Mouse (Mus musculus) hindbrain, postnatal 0 days (tissue): Measurements from ENCODE around the gene Nnmt. TPM values are rescaled to one million over a fixed set of nuclear protein-coding genes. Genes with fewer than 3 reads are reported as not detected.

Source experiments
- ATAC-seq: fragments of 200-750 bp; cut with Nextera tagmentation; 2 replicates; pipeline ENCODE4 v1.8.0; 2017; ENCODE audit warnings: mild to moderate bottlenecking, moderate TSS enrichment, moderate library complexity
- DNase-seq: peaks from one replicate; pipeline ENCODE4 v3.0.0-alpha.2; 2015; ENCODE audit warnings: low spot score
- H3K27ac ChIP-seq: fragments of 300-500 bp; sonication (generic); 2 replicates; pipeline ENCODE4 v1.5.1; 2014; ENCODE audit warnings: mild to moderate bottlenecking
- H3K27me3 ChIP-seq: fragments of 300-500 bp; sonication (generic); 2 replicates; pipeline ENCODE4 v1.6.1; 2014; ENCODE audit warnings: low read length, mixed read lengths; ENCODE audit not compliant: insufficient read depth
- H3K36me3 ChIP-seq: fragments of 300-500 bp; sonication (generic); 2 replicates; pipeline ENCODE4 v1.6.1; 2014; ENCODE audit warnings: low read length, mixed read lengths; ENCODE audit not compliant: insufficient read depth
- H3K4me1 ChIP-seq: fragments of 300-500 bp; sonication (generic); 2 replicates; pipeline ENCODE4 v1.6.1; 2014; ENCODE audit warnings: antibody characterized with exemption, low read length, mixed read lengths; ENCODE audit not compliant: insufficient read depth
- H3K4me2 ChIP-seq: fragments of 300-500 bp; sonication (generic); 2 replicates; pipeline ENCODE4 v1.6.1; 2014; ENCODE audit warnings: low read depth, mild to moderate bottlenecking, low read length, moderate library complexity, mixed read lengths
- H3K4me3 ChIP-seq: fragments of 300-500 bp; sonication (generic); 2 replicates; pipeline ENCODE4 v1.5.1; 2014; ENCODE audit warnings: low read length
- H3K9ac ChIP-seq: fragments of 300-500 bp; sonication (generic); replicated peaks from 2 replicates; pipeline ENCODE4 v1.6.1; 2014; ENCODE audit warnings: mild to moderate bottlenecking, low read length, moderate library complexity, mixed read lengths
- H3K9me3 ChIP-seq: fragments of 300-500 bp; sonication (generic); 2 replicates; pipeline ENCODE4 v1.6.1; 2016; ENCODE audit warnings: low read length, mixed read lengths
- CTCF ChIP-seq: IDR thresholded peaks from 2 replicates; pipeline ENCODE4 v1.5.1; 2016; ENCODE audit warnings: antibody characterized with exemption, control low read depth, low read depth
- WGBS: fragments of 180-500 bp; shearing (Covaris S2); extraction: QIAGEN DNeasy Blood & Tissue Kit; methylation state at CpG from one replicate; pipeline ENCODE4 v1.1.7; 2014; 5-methylcytosine and 5-hydroxymethylcytosine counted together
- polyA plus RNA-seq: library from polyadenylated mRNA; unstranded; fragments of >200 nt; fragmentation: Nextera tagmentation; extraction: Ambion mirVana; gene quantifications from 2 replicates; pipeline ENCODE4 v1.2.1, GENCODE M21; 2015
- total RNA-seq: library from RNA; depleted of rRNA; stranded (reverse); fragments of >200 nt; gene quantifications from 2 replicates; pipeline ENCODE4 v1.2.3, GENCODE M21; 2014

Gene Nnmt
- total and polyA plus RNA-seq, 2 experiments from 2014 or later = 2.2 TPM; not detected in 1

DNA sequence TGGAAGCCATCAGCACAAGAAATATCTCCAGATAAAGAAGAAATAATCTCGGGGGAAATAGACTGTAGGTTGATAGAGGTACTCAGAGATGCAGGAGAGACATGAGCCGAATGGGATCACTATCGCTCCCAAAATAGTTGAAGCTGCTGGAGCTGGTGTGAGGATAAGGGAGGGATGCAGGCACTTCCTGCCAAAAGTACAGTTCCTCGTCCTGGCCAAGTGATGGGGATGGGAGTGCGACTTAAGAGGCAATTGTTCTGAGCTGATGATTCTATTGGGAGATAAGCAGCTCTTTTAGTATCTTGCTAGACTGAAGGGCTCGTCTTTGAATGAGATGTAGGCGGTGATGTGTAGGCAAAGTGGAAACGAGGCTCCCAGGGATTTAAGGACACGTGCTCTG is 4.1 kb downstream of the Nnmt start:
- 78% methylated on average over 9 of the region's 9 CpGs for WGBS

DNA sequence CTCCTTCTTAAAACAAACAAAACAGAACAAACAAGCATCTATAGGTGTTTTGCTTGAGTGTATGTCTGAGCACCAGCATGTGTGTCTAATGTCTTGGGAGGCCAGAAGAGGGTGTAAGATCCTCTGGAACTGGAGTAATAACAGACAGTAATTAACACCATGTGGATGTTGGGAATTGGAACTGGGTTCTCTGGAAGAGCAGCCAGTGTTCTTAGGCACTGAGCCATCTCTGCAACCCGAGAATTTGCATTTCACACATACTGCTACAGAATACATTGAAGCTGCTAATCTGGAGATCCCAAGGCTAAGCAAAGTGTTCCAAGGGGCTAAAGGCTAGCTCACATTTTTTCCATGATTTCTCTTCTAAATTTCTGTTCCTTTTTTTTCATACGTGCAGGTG is 4.9 kb downstream of the Nnmt start:
- Histone ChIP-seq H3K4me3 (no peak overlapping the region), H3K9me3 (no peaks in the 10 kb centered on the region), H3K4me2 (no peak overlapping the region), H3K4me1 (no peaks in the 10 kb centered on the region), H3K36me3 (no peaks in the 10 kb centered on the region), H3K27ac (no peak overlapping the region), H3K9ac (no peak overlapping the region), H3K27me3 (no peaks in the 10 kb centered on the region)
- ATAC-seq (no peak), DNase-seq (no peak)
- 46% methylated on average over 2 of the region's 2 CpGs for WGBS
- no peak for TF ChIP-seq CTCF

More for the DNA sequence above, 4.1 kb downstream of the Nnmt start:
- Histone ChIP-seq H3K36me3 (no peaks in the 10 kb centered on the region), H3K4me3 (no peak overlapping the region), H3K27ac (no peak overlapping the region), H3K4me2 (no peak overlapping the region), H3K9ac (no peak overlapping the region), H3K27me3 (no peaks in the 10 kb centered on the region), H3K9me3 (no peaks in the 10 kb centered on the region), H3K4me1 (no peaks in the 10 kb centered on the region)
- no peak for ATAC-seq
- no peak for TF ChIP-seq CTCF
- DNase-seq = no peak

DNA sequence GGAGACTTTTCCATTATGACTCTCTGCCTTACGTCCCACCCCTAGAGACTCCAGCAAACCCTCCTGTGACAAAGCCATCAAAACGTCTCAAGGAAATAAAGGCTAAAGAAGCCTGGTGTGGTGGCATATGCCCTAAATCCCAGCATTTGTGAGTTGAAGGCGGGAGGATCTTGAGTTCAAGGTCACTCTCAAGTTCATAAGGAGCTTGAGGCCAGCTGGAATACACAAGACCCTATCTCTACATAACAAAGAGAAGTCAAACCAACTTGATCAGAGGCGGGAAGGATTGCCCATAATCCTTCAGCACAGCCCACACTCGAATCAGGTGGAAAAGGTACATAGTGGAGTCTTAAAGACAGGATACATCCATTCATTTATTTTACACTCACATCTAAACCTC is 7.5 kb downstream of the Nnmt start:
- no peak for TF ChIP-seq CTCF
- DNase-seq (no peak), ATAC-seq (no peak)
- 81% methylated on average over 5 of the region's 5 CpGs for WGBS
- Histone ChIP-seq H3K9ac (no peak overlapping the region), H3K4me2 (no peak overlapping the region), H3K4me3 (no peak overlapping the region), H3K36me3 (no peaks in the 10 kb centered on the region), H3K4me1 (no peaks in the 10 kb centered on the region), H3K9me3 (no peaks in the 10 kb centered on the region), H3K27ac (no peak overlapping the region), H3K27me3 (no peaks in the 10 kb centered on the region)

DNA sequence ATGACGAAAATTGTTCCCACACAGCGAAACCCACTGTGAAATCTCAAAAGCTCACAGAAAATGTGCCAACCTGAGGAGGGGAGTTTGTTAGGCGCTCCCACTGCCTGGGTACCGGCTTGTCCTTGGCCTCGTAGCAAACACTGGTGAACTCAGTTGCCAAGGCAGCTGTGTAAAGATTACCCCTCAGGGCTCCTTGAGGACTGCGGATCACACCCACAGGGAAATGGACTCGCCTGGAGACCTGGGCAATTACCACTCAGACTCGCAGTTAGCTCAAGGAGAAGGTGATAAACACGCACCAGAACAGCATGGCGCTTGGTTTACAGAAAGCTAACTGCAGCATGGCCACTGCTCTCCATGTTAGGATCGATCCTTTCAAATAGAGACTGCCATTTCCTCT is 8.0 kb downstream of the Nnmt start:
- ATAC-seq (no peak), DNase-seq (no peak)
- H3K4me1 ChIP-seq = no peaks in the 10 kb centered on the region
- H3K27ac ChIP-seq = no peak overlapping the region
- H3K36me3 ChIP-seq = no peaks in the 10 kb centered on the region
- H3K27me3 ChIP-seq = no peaks in the 10 kb centered on the region
- no peak overlapping the region for H3K4me3 ChIP-seq
- 63% methylated on average over 11 of the region's 11 CpGs for WGBS
- no peak overlapping the region for H3K4me2 ChIP-seq
- no peak overlapping the region for H3K9ac ChIP-seq
- no peak for TF ChIP-seq CTCF
- H3K9me3 ChIP-seq = no peaks in the 10 kb centered on the region

DNA sequence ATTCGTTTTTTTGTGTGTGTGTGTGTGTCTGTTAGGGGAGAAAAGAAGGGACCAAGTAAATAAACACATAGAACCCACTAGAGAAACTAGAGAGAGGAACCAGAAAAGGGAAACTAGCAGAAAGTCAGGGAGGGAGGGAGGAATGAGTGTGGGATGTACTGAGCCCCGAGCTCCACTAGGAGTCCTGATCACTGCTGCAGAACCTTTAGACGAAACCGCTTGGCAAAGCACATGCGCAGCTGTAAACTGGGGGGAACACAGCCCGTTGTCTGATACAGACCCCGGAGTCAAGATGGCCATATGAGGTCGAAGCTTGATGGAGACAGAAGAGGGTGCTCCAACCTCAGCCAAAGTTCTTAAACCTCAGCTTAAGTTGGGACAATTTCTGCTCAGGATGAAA is 11.0 kb downstream of the Nnmt start:
- Histone ChIP-seq H3K9me3 (no peaks in the 10 kb centered on the region), H3K4me2 (no peak overlapping the region), H3K4me1 (no peaks in the 10 kb centered on the region), H3K9ac (no peak overlapping the region), H3K27me3 (no peaks in the 10 kb centered on the region), H3K36me3 (no peaks in the 10 kb centered on the region), H3K4me3 (no peak overlapping the region), H3K27ac (no peak overlapping the region)
- DNase-seq = no peak
- TF ChIP-seq CTCF = peak; percentile 42
- ATAC-seq = no peak
- WGBS = 65% methylated on average over 8 of the region's 8 CpGs

DNA sequence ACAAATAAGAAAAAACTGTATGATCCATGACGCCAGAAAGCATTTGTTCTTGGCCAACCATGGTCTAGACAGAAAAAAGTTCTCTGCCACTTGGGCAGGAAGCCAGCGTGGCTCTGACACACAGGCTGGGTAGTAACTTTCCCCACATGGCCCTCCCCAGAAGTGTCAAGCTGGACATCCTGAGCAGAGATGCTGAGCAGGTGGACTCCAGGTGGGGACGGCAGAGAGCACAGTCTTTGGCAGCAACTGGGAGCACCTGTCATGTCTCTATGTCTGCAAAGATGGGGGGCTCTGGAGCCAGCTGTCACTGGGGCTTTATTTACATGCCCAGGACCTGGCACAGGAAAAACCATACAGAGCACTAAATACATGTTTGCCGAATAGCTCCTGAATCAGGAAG is 14.3 kb downstream of the Nnmt start:
- WGBS = 73% methylated on average over 4 of the region's 4 CpGs
- Histone ChIP-seq H3K9ac (no peak overlapping the region), H3K4me2 (no peak overlapping the region), H3K4me3 (no peak overlapping the region), H3K9me3 (no peaks in the 10 kb centered on the region), H3K36me3 (no peaks in the 10 kb centered on the region), H3K27ac (no peak overlapping the region), H3K4me1 (no peaks in the 10 kb centered on the region), H3K27me3 (no peaks in the 10 kb centered on the region)
- no peak for TF ChIP-seq CTCF
- ATAC-seq = no peak; the same call in 1 of the 2 replicates
- DNase-seq = no peak

DNA sequence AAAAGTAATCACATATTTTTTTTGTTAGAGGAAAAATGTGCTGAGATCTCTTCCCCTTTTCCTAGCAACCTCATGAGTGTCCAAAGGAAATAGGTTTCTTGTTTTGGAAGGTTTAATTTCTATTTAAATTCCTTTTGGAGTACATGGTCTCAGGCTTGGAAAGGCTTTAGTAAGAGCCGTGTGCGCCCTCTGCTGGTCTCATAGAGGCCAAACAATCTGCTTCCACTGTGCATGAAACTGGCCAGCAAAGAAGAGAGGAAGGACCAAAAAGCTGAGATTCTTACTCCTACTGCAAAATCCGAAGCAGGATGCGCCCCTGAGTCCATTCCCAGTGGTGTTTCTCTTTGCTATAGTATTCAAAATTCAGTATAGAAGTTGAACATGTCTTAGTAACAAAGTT is 18.6 kb downstream of the Nnmt start:
- Histone ChIP-seq H3K4me3 (no peak overlapping the region), H3K36me3 (no peaks in the 10 kb centered on the region), H3K27ac (no peak overlapping the region), H3K27me3 (no peaks in the 10 kb centered on the region), H3K4me1 (no peaks in the 10 kb centered on the region), H3K9me3 (no peaks in the 10 kb centered on the region), H3K4me2 (no peak overlapping the region), H3K9ac (no peak overlapping the region)
- peak; percentile 91 for DNase-seq
- ATAC-seq = 0 out of 2 replicates have a peak, but pooled peaks have one; percentile 49
- peak; percentile 86 for TF ChIP-seq CTCF
- 10% methylated on average over 4 of the region's 4 CpGs for WGBS
